Mouse (Mus musculus) stomach, postnatal 0 days (tissue): ENCODE measurements around the gene Cstf3. TPM values are rescaled to one million over a fixed set of nuclear protein-coding genes. Genes with fewer than 3 reads are reported as not detected.

Experiments used
- ATAC-seq: fragments of 200-750 bp; cut with Nextera tagmentation; 2 replicates; pipeline ENCODE4 v1.8.0; 2017; ENCODE audit not compliant: low FRiP score, low TSS enrichment
- DNase-seq: peaks from one replicate; pipeline ENCODE4 v3.0.0-alpha.2; 2016; ENCODE audit warnings: low spot score
- H3K27ac ChIP-seq: fragments of 300-500 bp; sonication (generic); replicated peaks from 2 replicates; pipeline ENCODE4 v1.5.1; 2014; ENCODE audit warnings: mild to moderate bottlenecking, control low read depth
- H3K27me3 ChIP-seq: fragments of 300-500 bp; sonication (generic); 2 replicates; pipeline ENCODE4 v1.6.1; 2014; ENCODE audit warnings: low read length; ENCODE audit not compliant: control insufficient read depth, insufficient read depth
- H3K36me3 ChIP-seq: fragments of 300-500 bp; sonication (generic); 2 replicates; pipeline ENCODE4 v1.6.1; 2014; ENCODE audit warnings: low read length, mixed read lengths; ENCODE audit not compliant: control insufficient read depth, insufficient read depth
- H3K4me1 ChIP-seq: fragments of 300-500 bp; sonication (generic); replicated peaks from 2 replicates; pipeline ENCODE4 v1.6.1; 2014; ENCODE audit warnings: antibody characterized with exemption; ENCODE audit not compliant: control insufficient read depth, insufficient read depth
- H3K4me2 ChIP-seq: fragments of 300-500 bp; sonication (generic); replicated peaks from 2 replicates; pipeline ENCODE4 v1.6.1; 2014; ENCODE audit warnings: low read depth, mild to moderate bottlenecking, control low read depth, moderate library complexity
- H3K4me3 ChIP-seq: fragments of 300-500 bp; sonication (generic); 2 replicates; pipeline ENCODE4 v1.5.1; 2014; ENCODE audit warnings: low read depth, low read length, control low read depth
- H3K9ac ChIP-seq: fragments of 300-500 bp; sonication (generic); 2 replicates; pipeline ENCODE4 v1.6.1; 2014; ENCODE audit warnings: mild to moderate bottlenecking, low read length, control low read depth, mixed read lengths
- H3K9me3 ChIP-seq: fragments of 300-500 bp; sonication (generic); 2 replicates; pipeline ENCODE4 v1.6.1; 2016; ENCODE audit warnings: low read length; ENCODE audit not compliant: control insufficient read depth
- CTCF ChIP-seq: IDR thresholded peaks from 2 replicates; pipeline ENCODE4 v1.5.1; 2016; ENCODE audit warnings: antibody characterized with exemption, low read depth, mild to moderate bottlenecking, moderate library complexity
- EP300 ChIP-seq: optimal IDR thresholded peaks from 2 replicates; pipeline ENCODE3; 2016; ENCODE audit warnings: antibody characterized with exemption
- WGBS: fragments of 180-500 bp; shearing (Covaris S2); extraction: QIAGEN DNeasy Blood & Tissue Kit; methylation state at CpG from one replicate; pipeline ENCODE4 v1.1.7; 2014; 5-methylcytosine and 5-hydroxymethylcytosine counted together
- polyA plus RNA-seq: library from polyadenylated mRNA; unstranded; fragments of >200 nt; fragmentation: Nextera tagmentation; extraction: Ambion mirVana; gene quantifications from 2 replicates; pipeline ENCODE4 v1.2.1, GENCODE M21; 2015

The Cstf3 gene
- polyA plus RNA-seq, 1 experiment from 2014 or later, result 32.9 TPM

- H3K4me3 ChIP-seq, result no peak overlapping the region
- H3K9me3 ChIP-seq, result no peaks in the 10 kb centered on the region
- H3K27me3 ChIP-seq, result no peaks in the 10 kb centered on the region; the same call in 1 of the 2 replicates
- WGBS, result 71% methylated on average over 8 of the region's 8 CpGs
- H3K9ac ChIP-seq, result no peak overlapping the region
- no peak for DNase-seq
- TF ChIP-seq CTCF, result no peak
- TF ChIP-seq EP300, result no peak
- H3K4me1 ChIP-seq, result no peaks in the 10 kb centered on the region
- no peak overlapping the region for H3K4me2 ChIP-seq
- no peak for ATAC-seq
- H3K27ac ChIP-seq, result no peak overlapping the region
- peaks cover 3% of the 10 kb centered on the region; the same call in 1 of the 2 replicates for H3K36me3 ChIP-seq
Observed at GRCm38 (mm10) chr2:104688724-104689123, 98.4 kb downstream of the Cstf3 start.

DNA sequence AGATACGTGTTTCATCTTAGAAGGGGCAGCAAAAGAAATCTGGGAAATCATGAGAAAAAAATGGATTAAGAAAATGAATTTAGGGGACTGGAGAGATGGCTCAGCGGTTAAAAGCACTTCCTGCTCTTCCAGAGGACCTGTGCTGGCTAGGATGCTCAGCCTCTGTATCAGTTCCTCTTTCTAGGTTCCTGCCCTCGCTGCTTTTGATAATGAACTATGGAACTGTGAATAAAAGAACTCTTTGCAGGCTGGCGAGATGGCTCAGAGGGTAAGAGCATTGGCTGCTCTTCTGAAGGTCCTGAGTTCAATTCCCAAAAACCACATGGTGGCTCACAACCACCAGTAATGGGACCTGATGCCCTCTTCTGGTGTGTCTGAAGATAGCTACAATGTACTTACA lies 100.4 kb downstream of the Cstf3 start:
- Histone ChIP-seq H3K27ac (no peak overlapping the region), H3K4me2 (no peak overlapping the region), H3K36me3 (no peaks in the 10 kb centered on the region), H3K9me3 (no peaks in the 10 kb centered on the region), H3K4me1 (no peaks in the 10 kb centered on the region), H3K9ac (no peak overlapping the region), H3K27me3 (no peaks in the 10 kb centered on the region), H3K4me3 (no peak overlapping the region)
- ATAC-seq, result no peak
- no peak for DNase-seq
- 79% methylated on average over 4 of the region's 4 CpGs for WGBS
- TF ChIP-seq EP300, result no peak
- TF ChIP-seq CTCF, result no peak

- no peak for TF ChIP-seq EP300
- no peak for TF ChIP-seq CTCF
- DNase-seq, result no peak
- WGBS, result 32% methylated on average over 2 of the region's 2 CpGs
- H3K27ac ChIP-seq, result no peak overlapping the region
- H3K4me3 ChIP-seq, result no peak overlapping the region
- no peak for ATAC-seq
- no peak overlapping the region for H3K4me2 ChIP-seq
- H3K9me3 ChIP-seq, result no peaks in the 10 kb centered on the region
- H3K27me3 ChIP-seq, result no peaks in the 10 kb centered on the region
- H3K4me1 ChIP-seq, result no peaks in the 10 kb centered on the region
- no peaks in the 10 kb centered on the region for H3K36me3 ChIP-seq
- no peak overlapping the region for H3K9ac ChIP-seq
Observed at GRCm38 (mm10) chr2:104692551-104692950, 102.2 kb downstream of the Cstf3 start.

DNA sequence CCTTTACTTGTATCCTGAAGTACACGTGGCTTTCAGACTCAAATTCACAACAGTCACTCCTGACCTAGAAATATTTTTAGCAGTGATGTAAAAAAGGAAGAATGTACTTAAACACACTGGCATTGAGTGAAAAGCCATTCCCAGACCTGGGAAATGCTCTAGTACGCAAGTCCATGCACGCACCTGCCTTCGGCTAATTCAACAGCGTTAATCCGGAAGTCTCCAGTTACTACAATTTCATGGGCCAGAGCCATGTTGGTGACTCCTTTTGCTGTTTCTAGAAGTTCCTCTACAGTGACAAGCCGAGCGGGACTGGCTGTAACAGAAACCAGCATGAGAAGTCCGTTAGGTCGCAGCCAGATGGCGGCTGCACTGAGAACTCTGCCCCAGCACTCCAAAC lies 109.3 kb downstream of the Cstf3 start:
- 70% methylated on average over 11 of the region's 11 CpGs for WGBS
- Histone ChIP-seq H3K27me3 (no peaks in the 10 kb centered on the region), H3K4me2 (no peak overlapping the region), H3K36me3 (no peaks in the 10 kb centered on the region), H3K27ac (no peak overlapping the region), H3K4me3 (no peak overlapping the region), H3K9me3 (no peaks in the 10 kb centered on the region), H3K9ac (no peak overlapping the region), H3K4me1 (no peaks in the 10 kb centered on the region)
- no peak for DNase-seq
- ATAC-seq, result no peak
- TF ChIP-seq EP300, result no peak
- TF ChIP-seq CTCF, result no peak

DNA sequence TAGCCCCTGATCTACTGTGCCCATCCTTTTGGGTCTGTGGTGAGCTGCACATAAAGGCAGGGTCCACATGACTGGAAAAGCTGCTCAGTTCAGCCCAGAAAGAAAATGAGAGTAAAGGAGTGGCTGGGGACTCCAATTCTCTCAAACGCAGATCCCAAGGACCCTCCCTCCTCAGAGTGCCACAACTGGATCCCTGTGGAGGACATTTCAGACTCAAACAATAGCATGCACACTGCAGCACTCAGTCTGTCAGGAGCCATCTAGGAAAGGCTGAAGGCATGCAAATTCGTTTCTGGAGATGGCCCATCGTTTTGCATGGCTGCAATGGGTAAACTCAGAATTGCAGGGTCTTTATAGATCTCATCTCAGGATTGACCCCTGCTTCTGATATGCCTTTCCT lies 112.8 kb downstream of the Cstf3 start:
- no peak for ATAC-seq
- WGBS, result 87% methylated on average over 3 of the region's 3 CpGs
- TF ChIP-seq CTCF, result no peak
- TF ChIP-seq EP300, result no peak

GRCm38 (mm10) chr2:104704355-104704754 lies 114.0 kb downstream of the Cstf3 start:
- H3K4me2 ChIP-seq, result no peak overlapping the region
- no peaks in the 10 kb centered on the region for H3K4me1 ChIP-seq
- no peak overlapping the region for H3K27ac ChIP-seq
- H3K9me3 ChIP-seq, result no peaks in the 10 kb centered on the region
- no peak for DNase-seq
- no peak overlapping the region for H3K4me3 ChIP-seq
- no peaks in the 10 kb centered on the region for H3K27me3 ChIP-seq
- no peak overlapping the region for H3K9ac ChIP-seq
- 35% methylated on average over 3 of the region's 3 CpGs for WGBS
- H3K36me3 ChIP-seq, result no peaks in the 10 kb centered on the region
- TF ChIP-seq CTCF, result no peak
- TF ChIP-seq EP300, result no peak
- ATAC-seq, result no peak

More for the DNA sequence above, 112.8 kb downstream of the Cstf3 start:
- no peak overlapping the region for H3K27ac ChIP-seq
- DNase-seq, result no peak
- no peak overlapping the region for H3K4me3 ChIP-seq
- H3K9ac ChIP-seq, result no peak overlapping the region
- no peak overlapping the region for H3K4me2 ChIP-seq
- H3K4me1 ChIP-seq, result no peaks in the 10 kb centered on the region
- no peaks in the 10 kb centered on the region for H3K36me3 ChIP-seq
- H3K9me3 ChIP-seq, result no peaks in the 10 kb centered on the region
- H3K27me3 ChIP-seq, result no peaks in the 10 kb centered on the region
